Mouse (Mus musculus) cerebellum, postnatal 10 days (tissue): ENCODE results near the gene Qser1.

Source experiments
- DNase-seq, 2 experiments: peaks; one replicate each; pipeline ENCODE4 v3.0.0; 2021; ENCODE audit warnings: mixed read lengths in 2 of 2

Qser1 gene

GRCm38 (mm10) chr2:104817555-104818330 lies 1.2 kb upstream of the Qser1 start:
- DNase-seq = peak; percentile 7 to 9

- peak; percentile 94 to 96 for DNase-seq
Measured at GRCm38 (mm10) chr2:104816866-104817439, 393 bp upstream of the Qser1 start.

- peak; percentile 53 to 57 for DNase-seq
Measured at GRCm38 (mm10) chr2:104815561-104816370, 794 bp downstream of the Qser1 start.

- peak; percentile 38 to 56 for DNase-seq
Measured at GRCm38 (mm10) chr2:104814181-104814951, 2.2 kb downstream of the Qser1 start.

GRCm38 (mm10) chr2:104805435-104805834 lies 11.1 kb downstream of the Qser1 start:
- no peak for DNase-seq

- DNase-seq = peak; percentile 18 to 65
Measured at GRCm38 (mm10) chr2:104774763-104775162, 41.8 kb downstream of the Qser1 start.

GRCm38 (mm10) chr2:104768697-104769096 lies 47.9 kb downstream of the Qser1 start:
- DNase-seq = no peak

GRCm38 (mm10) chr2:104764018-104764417 lies 52.5 kb downstream of the Qser1 start:
- DNase-seq = no peak

GRCm38 (mm10) chr2:104763134-104763703 lies 53.3 kb downstream of the Qser1 start:
- no peak for DNase-seq

GRCm38 (mm10) chr2:104750611-104751010 lies 65.9 kb downstream of the Qser1 start:
- peak; percentile 31 to 34 for DNase-seq

GRCm38 (mm10) chr2:104748652-104749183 lies 67.8 kb downstream of the Qser1 start:
- DNase-seq = no peak

- DNase-seq = no peak
Measured at GRCm38 (mm10) chr2:104746251-104746650, 70.3 kb downstream of the Qser1 start.

GRCm38 (mm10) chr2:104743971-104744370 lies 72.6 kb downstream of the Qser1 start:
- no peak for DNase-seq

GRCm38 (mm10) chr2:104743160-104743559 lies 73.4 kb downstream of the Qser1 start:
- DNase-seq = peak; percentile 32 to 45

GRCm38 (mm10) chr2:104742741-104743064 lies 73.9 kb downstream of the Qser1 start, which contains the start of gene Depdc7:
Gene Depdc7, minus strand, starts transcription at chr2:104742878.
- DNase-seq = peak; percentile 90 to 92

GRCm38 (mm10) chr2:104741896-104742740 lies 74.4 kb downstream of the Qser1 start:
- DNase-seq = no peak

GRCm38 (mm10) chr2:104741015-104741758 lies 75.4 kb downstream of the Qser1 start:
- peak in 1 of 2 experiments; percentile 9 for DNase-seq

GRCm38 (mm10) chr2:104740248-104740949 lies 76.2 kb downstream of the Qser1 start:
- no peak for DNase-seq

GRCm38 (mm10) chr2:104739691-104740090 lies 76.9 kb downstream of the Qser1 start:
- no peak for DNase-seq

GRCm38 (mm10) chr2:104736241-104736640 lies 80.3 kb downstream of the Qser1 start:
- peak in 1 of 2 experiments; percentile 36 for DNase-seq
